Mouse (Mus musculus) liver, adult 2 months (tissue): ENCODE data around the gene Iqcn. TPM values are rescaled to one million over a fixed set of nuclear protein-coding genes. Genes with fewer than 3 reads are reported as not detected.

ENCODE experiments used
- DNase-seq: peaks from one replicate; pipeline ENCODE4 v3.0.0-alpha.2; 2011; ENCODE audit warnings: low read depth, low spot score; ENCODE audit errors: extremely low read depth
- H3K27ac ChIP-seq: fragments of 200-500 bp; replicated peaks from 2 replicates; pipeline ENCODE4 v1.5.1; 2012; ENCODE audit warnings: low read depth, mild to moderate bottlenecking, control low read depth, inconsistent platforms, low read length; ENCODE audit not compliant: insufficient read depth
- H3K27me3 ChIP-seq: fragments of 200-500 bp; 2 replicates; pipeline ENCODE4 v1.6.1; 2012; ENCODE audit warnings: mild to moderate bottlenecking, moderate library complexity, low read length, inconsistent platforms; ENCODE audit not compliant: control insufficient read depth, insufficient read depth
- H3K36me3 ChIP-seq: fragments of 200-500 bp; 2 replicates; pipeline ENCODE4 v1.6.1; 2012; ENCODE audit warnings: low read length, inconsistent platforms; ENCODE audit not compliant: control insufficient read depth, insufficient read depth
- H3K4me1 ChIP-seq: fragments of 200-500 bp; 2 replicates; pipeline ENCODE4 v1.6.1; 2011; ENCODE audit warnings: low read length; ENCODE audit not compliant: control insufficient read depth, insufficient read depth
- H3K4me3 ChIP-seq: fragments of 200-500 bp; 2 replicates; pipeline ENCODE4 v1.5.1; 2011; ENCODE audit warnings: low read depth, mild to moderate bottlenecking, control low read depth, low read length, moderate library complexity; ENCODE audit not compliant: insufficient read depth
- H3K79me2 ChIP-seq: fragments of 200-500 bp; 2 replicates; pipeline ENCODE4 v1.6.1; 2012; ENCODE audit warnings: inconsistent platforms, mild to moderate bottlenecking, low read length, moderate library complexity; ENCODE audit not compliant: control insufficient read depth, insufficient read depth
- H3K9ac ChIP-seq: fragments of 200-500 bp; 2 replicates; pipeline ENCODE4 v1.6.1; 2012; ENCODE audit warnings: low read depth, mild to moderate bottlenecking, control low read depth, inconsistent platforms, low read length
- CTCF ChIP-seq: fragments of 200-500 bp; IDR thresholded peaks from 2 replicates; pipeline ENCODE4 v1.5.1; 2011; ENCODE audit warnings: low read depth, low read length, control low read depth
- POLR2A ChIP-seq: fragments of 200-500 bp; IDR thresholded peaks from 2 replicates; pipeline ENCODE4 v1.6.1; 2011; ENCODE audit warnings: low read length, control low read depth; ENCODE audit not compliant: insufficient read depth; ENCODE audit errors: extremely low read depth
- WGBS: fragments of 180-500 bp; shearing (Covaris S2); methylation state at CpG from one replicate; pipeline ENCODE4 v1.1.7; 2018; 5-methylcytosine and 5-hydroxymethylcytosine counted together
- polyA plus RNA-seq: library from polyadenylated mRNA; depleted of rRNA; stranded (reverse); fragments of >200 nt; gene quantifications from 2 replicates; pipeline ENCODE4 v1.2.3, GENCODE M21; 2012; rRNA removed
- total RNA-seq: library from RNA; depleted of rRNA; stranded (reverse); fragments of >200 nt; gene quantifications from 2 replicates; pipeline ENCODE4 v1.2.3, GENCODE M21; 2014; rRNA removed

Iqcn gene
- total and polyA plus RNA-seq, 2 experiments = not detected

- 0 out of 2 replicates have a peak, but pooled peaks have one; percentile 29 for TF ChIP-seq POLR2A
- no peak for TF ChIP-seq CTCF
- H3K27ac ChIP-seq = peak overlapping the region; percentile 24
- no peaks in the 10 kb centered on the region for H3K36me3 ChIP-seq
- peaks cover 12% of the 10 kb centered on the region; the same call in 1 of the 2 replicates for H3K4me1 ChIP-seq
- no peaks in the 10 kb centered on the region for H3K79me2 ChIP-seq
- peak; percentile 65 for DNase-seq
- H3K27me3 ChIP-seq = no peaks in the 10 kb centered on the region
- peak overlapping the region; percentile 64 for H3K9ac ChIP-seq
- H3K4me3 ChIP-seq = peak overlapping the region; percentile 61
- WGBS = 25% methylated on average over 21 of the region's 21 CpGs
Measured at GRCm38 (mm10) chr8:70766571-70767440, 63.5 kb downstream of the Iqcn start.

Other genes with a start within 250 kb of the Iqcn start
- 3.5 and 4.5 TPM in 2 replicates for gene Klhl26, start 226.5 kb upstream of the Iqcn start, total RNA-seq
- gene Klhl26, start 226.5 kb upstream of the Iqcn start, polyA plus RNA-seq = 13.7 and 15.3 TPM in 2 replicates
- 0.34 TPM in 1 of 2 replicates, not detected in the other for gene Tmem59l, start 216.1 kb upstream of the Iqcn start, total RNA-seq
- 0.10 TPM in 1 of 2 replicates, not detected in the other for gene Tmem59l, start 216.1 kb upstream of the Iqcn start, polyA plus RNA-seq
- gene Crlf1, start 210.3 kb upstream of the Iqcn start, total RNA-seq = not detected in 2 replicates
- not detected in 2 replicates for gene Crlf1, start 210.3 kb upstream of the Iqcn start, polyA plus RNA-seq
- 60.8 and 75.2 TPM in 2 replicates for gene Rex1bd, start 196.7 kb upstream of the Iqcn start, total RNA-seq
- gene Rex1bd, start 196.7 kb upstream of the Iqcn start, polyA plus RNA-seq = 141 and 152 TPM in 2 replicates
- 750 and 1,062 TPM in 2 replicates for gene Uba52, start 192.7 kb upstream of the Iqcn start, total RNA-seq
- 596 and 770 TPM in 2 replicates for gene Uba52, start 192.7 kb upstream of the Iqcn start, polyA plus RNA-seq
- gene Fkbp8, start 175.7 kb upstream of the Iqcn start, total RNA-seq = 271 and 321 TPM in 2 replicates
- gene Fkbp8, start 175.7 kb upstream of the Iqcn start, polyA plus RNA-seq = 455 and 489 TPM in 2 replicates
- 36.7 and 42.6 TPM in 2 replicates for gene Kxd1, start 175.5 kb upstream of the Iqcn start, total RNA-seq
- 68.4 and 72.3 TPM in 2 replicates for gene Kxd1, start 175.5 kb upstream of the Iqcn start, polyA plus RNA-seq
- 10.0 and 13.6 TPM in 2 replicates for gene Ell, start 164.0 kb upstream of the Iqcn start, total RNA-seq
- 19.6 and 25.0 TPM in 2 replicates for gene Ell, start 164.0 kb upstream of the Iqcn start, polyA plus RNA-seq
- 3.2 and 6.4 TPM in 2 replicates for gene Isyna1, start 109.1 kb upstream of the Iqcn start, total RNA-seq
- gene Isyna1, start 109.1 kb upstream of the Iqcn start, polyA plus RNA-seq = 9.4 and 16.6 TPM in 2 replicates
- gene Ssbp4, start 94.6 kb upstream of the Iqcn start, total RNA-seq = 2.3 and 5.0 TPM in 2 replicates
- 13.5 and 16.4 TPM in 2 replicates for gene Ssbp4, start 94.6 kb upstream of the Iqcn start, polyA plus RNA-seq
- 1.4 and 2.3 TPM in 2 replicates for gene Lrrc25, start 87.3 kb upstream of the Iqcn start, total RNA-seq
- 2.5 and 7.0 TPM in 2 replicates for gene Lrrc25, start 87.3 kb upstream of the Iqcn start, polyA plus RNA-seq
- 5.8 and 12.6 TPM in 2 replicates for gene Gdf15, start 71.0 kb upstream of the Iqcn start, total RNA-seq
- 23.8 and 27.7 TPM in 2 replicates for gene Gdf15, start 71.0 kb upstream of the Iqcn start, polyA plus RNA-seq
- 39.1 and 42.6 TPM in 2 replicates for gene Pgpep1, start 43.1 kb upstream of the Iqcn start, total RNA-seq
- 91.3 and 117 TPM in 2 replicates for gene Pgpep1, start 43.1 kb upstream of the Iqcn start, polyA plus RNA-seq
- gene Lsm4, start 30.2 kb upstream of the Iqcn start, total RNA-seq = 30.8 and 35.4 TPM in 2 replicates
- 35.4 and 51.8 TPM in 2 replicates for gene Lsm4, start 30.2 kb upstream of the Iqcn start, polyA plus RNA-seq
- 26.6 and 36.6 TPM in 2 replicates for gene Jund, start 4.5 kb upstream of the Iqcn start, total RNA-seq
- gene Jund, start 4.5 kb upstream of the Iqcn start, polyA plus RNA-seq = 111 and 120 TPM in 2 replicates
- gene Gm3336, start 15.1 kb downstream of the Iqcn start, total RNA-seq = 0.28 and 0.54 TPM in 2 replicates
- gene Gm3336, start 15.1 kb downstream of the Iqcn start, polyA plus RNA-seq = 0.11 and 1.0 TPM in 2 replicates
- gene Pde4c, start 20.3 kb downstream of the Iqcn start, total RNA-seq = 10.6 and 16.3 TPM in 2 replicates
- gene Pde4c, start 20.3 kb downstream of the Iqcn start, polyA plus RNA-seq = 26.5 and 28.0 TPM in 2 replicates
- 2.7 and 4.1 TPM in 2 replicates for gene Rab3a, start 51.2 kb downstream of the Iqcn start, total RNA-seq
- gene Rab3a, start 51.2 kb downstream of the Iqcn start, polyA plus RNA-seq = 10.4 and 11.9 TPM in 2 replicates
- gene Mpv17l2, start 57.5 kb downstream of the Iqcn start, total RNA-seq = 13.7 and 20.9 TPM in 2 replicates
- 33.9 and 39.3 TPM in 2 replicates for gene Mpv17l2, start 57.5 kb downstream of the Iqcn start, polyA plus RNA-seq
- gene Pik3r2, start 73.3 kb downstream of the Iqcn start, total RNA-seq = 7.7 and 10.9 TPM in 2 replicates
- gene Pik3r2, start 73.3 kb downstream of the Iqcn start, polyA plus RNA-seq = 38.2 and 53.9 TPM in 2 replicates
- gene Mast3, start 101.6 kb downstream of the Iqcn start, total RNA-seq = 14.8 and 16.7 TPM in 2 replicates
- 21.2 and 29.0 TPM in 2 replicates for gene Mast3, start 101.6 kb downstream of the Iqcn start, polyA plus RNA-seq
- gene Il12rb1, start 105.0 kb downstream of the Iqcn start, total RNA-seq = 0.37 and 0.40 TPM in 2 replicates
- 0.34 and 0.60 TPM in 2 replicates for gene Il12rb1, start 105.0 kb downstream of the Iqcn start, polyA plus RNA-seq
- gene Arrdc2, start 136.3 kb downstream of the Iqcn start, total RNA-seq = 15.6 and 33.8 TPM in 2 replicates
- 25.7 and 29.5 TPM in 2 replicates for gene Arrdc2, start 136.3 kb downstream of the Iqcn start, polyA plus RNA-seq
- 6.2 and 6.4 TPM in 2 replicates for gene Kcnn1, start 159.8 kb downstream of the Iqcn start, total RNA-seq
- gene Kcnn1, start 159.8 kb downstream of the Iqcn start, polyA plus RNA-seq = 8.4 and 10.6 TPM in 2 replicates
- 17.2 and 22.1 TPM in 2 replicates for gene Ccdc124, start 170.5 kb downstream of the Iqcn start, total RNA-seq
- 34.0 and 34.4 TPM in 2 replicates for gene Ccdc124, start 170.5 kb downstream of the Iqcn start, polyA plus RNA-seq
- not detected in 2 replicates for gene Slc5a5, start 189.3 kb downstream of the Iqcn start, total RNA-seq
- not detected in 2 replicates for gene Slc5a5, start 189.3 kb downstream of the Iqcn start, polyA plus RNA-seq
- 318 and 506 TPM in 2 replicates for gene Rpl18a, start 194.0 kb downstream of the Iqcn start, total RNA-seq
- 1,953 and 2,350 TPM in 2 replicates for gene Rpl18a, start 194.0 kb downstream of the Iqcn start, polyA plus RNA-seq
- gene Map1s, start 202.5 kb downstream of the Iqcn start, total RNA-seq = 1.8 and 3.0 TPM in 2 replicates
- 4.6 and 8.7 TPM in 2 replicates for gene Map1s, start 202.5 kb downstream of the Iqcn start, polyA plus RNA-seq